Mouse (Mus musculus): ENCODE data around the gene Serhl. TPM values are rescaled to one million over a fixed set of nuclear protein-coding genes. Genes with fewer than 3 reads are reported as not detected.
"Not testable (repeated sequence)": the region's sequence is repeated elsewhere in the genome, so short reads cannot be mapped to it uniquely, and the experiment has no call there.

Gene Serhl
- polyA plus RNA-seq, 1 experiment = 31.5 TPM

GRCm38 (mm10) chr15:83122566-83123145 lies 33.4 kb downstream of the Serhl start, which contains the start of gene Rrp7a:
TSS of gene Rrp7a (minus strand) at chr15:83122801.
- peak within 1 kb of the TSS; percentile 63 for H3K27ac ChIP-seq (ENCODE audit: control insufficient read depth, insufficient read depth, low read depth, low read length, poor library complexity)
- no peaks in the 10 kb centered on the region; the same call in 1 of the 2 replicates for H3K4me1 ChIP-seq (ENCODE audit: control insufficient read depth, insufficient read depth, low read length)
- TF ChIP-seq POLR2A (IDR thresholded peaks at IDR 0.05; ENCODE audit: borderline replicate concordance, control insufficient read depth, low read depth, low read length) (peak; percentile 52; the same call in 1 of the 2 replicates), CTCF (IDR thresholded peaks at IDR 0.05; ENCODE audit: control insufficient read depth, insufficient read depth, low read length) (no peak)
- H3K4me3 ChIP-seq (replicated peaks; ENCODE audit: control insufficient read depth, low read depth, low read length) = peak within 1 kb of the TSS; percentile 82
- 2% methylated on average over 32 of the region's 32 CpGs for WGBS

- WGBS = 79% methylated on average over 5 of the region's 5 CpGs
- no peak overlapping the region for H3K4me3 ChIP-seq (replicated peaks; ENCODE audit: control insufficient read depth, low read depth, low read length)
- TF ChIP-seq POLR2A (IDR thresholded peaks at IDR 0.05; ENCODE audit: borderline replicate concordance, control insufficient read depth, low read depth, low read length) (no peak), CTCF (IDR thresholded peaks at IDR 0.05; ENCODE audit: control insufficient read depth, insufficient read depth, low read length) (no peak)
- H3K4me1 ChIP-seq (ENCODE audit: control insufficient read depth, insufficient read depth, low read length) = no peaks in the 10 kb centered on the region; the same call in 1 of the 2 replicates
- H3K27ac ChIP-seq (ENCODE audit: control insufficient read depth, insufficient read depth, low read depth, low read length, poor library complexity) = no peak overlapping the region; the same call in 1 of the 2 replicates
Measured at GRCm38 (mm10) chr15:83124625-83125024, 35.3 kb downstream of the Serhl start.

GRCm38 (mm10) chr15:83126582-83126981 lies 37.3 kb downstream of the Serhl start:
- TF ChIP-seq POLR2A (IDR thresholded peaks at IDR 0.05; ENCODE audit: borderline replicate concordance, control insufficient read depth, low read depth, low read length) (no peak), CTCF (IDR thresholded peaks at IDR 0.05; ENCODE audit: control insufficient read depth, insufficient read depth, low read length) (no peak)
- Histone ChIP-seq H3K27ac (ENCODE audit: control insufficient read depth, insufficient read depth, low read depth, low read length, poor library complexity) (no peak overlapping the region), H3K4me1 (ENCODE audit: control insufficient read depth, insufficient read depth, low read length) (no peaks in the 10 kb centered on the region), H3K4me3 (replicated peaks; ENCODE audit: control insufficient read depth, low read depth, low read length) (no peak overlapping the region)
- 88% methylated on average over 9 of the region's 9 CpGs for WGBS

- H3K27ac ChIP-seq (ENCODE audit: control insufficient read depth, insufficient read depth, low read depth, low read length, poor library complexity); H3K4me1 ChIP-seq (ENCODE audit: control insufficient read depth, insufficient read depth, low read length); H3K4me3 ChIP-seq (replicated peaks; ENCODE audit: control insufficient read depth, low read depth, low read length): not testable (repeated sequence)
- 93% methylated on average over 3 of the region's 3 CpGs for WGBS
Measured at GRCm38 (mm10) chr15:83127037-83127436, 37.7 kb downstream of the Serhl start.

- 83% methylated on average over 7 of the region's 7 CpGs for WGBS
- TF ChIP-seq CTCF (IDR thresholded peaks at IDR 0.05; ENCODE audit: control insufficient read depth, insufficient read depth, low read length) = no peak
- no peak for TF ChIP-seq POLR2A (IDR thresholded peaks at IDR 0.05; ENCODE audit: borderline replicate concordance, control insufficient read depth, low read depth, low read length)
- H3K4me3 ChIP-seq (replicated peaks; ENCODE audit: control insufficient read depth, low read depth, low read length) = no peak overlapping the region
- H3K27ac ChIP-seq (ENCODE audit: control insufficient read depth, insufficient read depth, low read depth, low read length, poor library complexity) = no peak overlapping the region
- no peaks in the 10 kb centered on the region for H3K4me1 ChIP-seq (ENCODE audit: control insufficient read depth, insufficient read depth, low read length)
Measured at GRCm38 (mm10) chr15:83129530-83130231, 40.4 kb downstream of the Serhl start.

DNA sequence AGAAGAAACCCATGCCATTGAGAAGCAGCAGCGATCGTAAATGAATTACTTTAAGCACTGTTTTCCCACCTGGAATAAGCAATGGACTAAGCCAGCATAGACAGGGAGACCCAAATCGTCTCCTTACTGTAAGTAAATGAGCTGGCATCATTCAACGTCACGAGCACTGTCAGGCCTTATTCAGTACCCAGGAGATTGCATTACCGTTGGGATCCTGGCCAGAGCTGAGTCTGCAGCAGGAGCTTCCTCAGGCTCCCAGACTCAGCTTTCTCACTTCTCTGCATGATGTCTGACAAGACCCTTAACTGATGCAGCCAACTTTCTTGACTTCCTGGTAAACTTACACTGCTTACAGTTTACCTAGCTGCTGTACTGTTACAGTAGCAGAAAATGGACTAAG lies 45.4 kb downstream of the Serhl start:
- Histone ChIP-seq H3K4me1 (ENCODE audit: control insufficient read depth, insufficient read depth, low read length) (no peaks in the 10 kb centered on the region; the same call in 1 of the 2 replicates), H3K4me3 (replicated peaks; ENCODE audit: control insufficient read depth, low read depth, low read length) (no peak overlapping the region), H3K27ac (ENCODE audit: control insufficient read depth, insufficient read depth, low read depth, low read length, poor library complexity) (no peak overlapping the region)
- TF ChIP-seq CTCF (IDR thresholded peaks at IDR 0.05; ENCODE audit: control insufficient read depth, insufficient read depth, low read length) (no peak), POLR2A (IDR thresholded peaks at IDR 0.05; ENCODE audit: borderline replicate concordance, control insufficient read depth, low read depth, low read length) (no peak)
- 92% methylated on average over 6 of the region's 6 CpGs for WGBS

DNA sequence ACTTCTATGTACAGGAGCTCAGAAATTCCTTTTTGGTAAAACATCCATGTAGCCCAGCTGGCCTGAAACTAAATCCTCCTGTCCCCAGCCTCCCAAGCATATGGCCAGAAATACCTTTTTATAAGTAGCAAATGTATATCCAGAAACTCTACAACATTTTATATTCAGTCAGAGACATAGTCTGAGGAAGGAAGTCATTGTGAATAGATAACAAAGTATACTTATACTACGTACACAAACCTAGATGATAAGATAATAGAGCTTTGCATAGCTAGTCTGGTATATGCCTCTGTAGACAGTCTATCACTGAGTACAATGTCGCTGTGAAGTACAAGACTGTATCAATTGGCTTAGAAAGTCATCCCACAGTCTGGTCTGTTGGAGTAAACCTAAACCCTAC lies 46.3 kb downstream of the Serhl start:
- 73% methylated on average over 2 of the region's 2 CpGs for WGBS
- Histone ChIP-seq H3K27ac (ENCODE audit: control insufficient read depth, insufficient read depth, low read depth, low read length, poor library complexity) (no peak overlapping the region), H3K4me3 (replicated peaks; ENCODE audit: control insufficient read depth, low read depth, low read length) (no peak overlapping the region), H3K4me1 (ENCODE audit: control insufficient read depth, insufficient read depth, low read length) (no peaks in the 10 kb centered on the region; the same call in 1 of the 2 replicates)
- TF ChIP-seq POLR2A (IDR thresholded peaks at IDR 0.05; ENCODE audit: borderline replicate concordance, control insufficient read depth, low read depth, low read length) (no peak), CTCF (IDR thresholded peaks at IDR 0.05; ENCODE audit: control insufficient read depth, insufficient read depth, low read length) (no peak)

GRCm38 (mm10) chr15:83142861-83143260 lies 53.6 kb downstream of the Serhl start:
- no peak overlapping the region for H3K27ac ChIP-seq (ENCODE audit: control insufficient read depth, insufficient read depth, low read depth, low read length, poor library complexity)
- H3K4me3 ChIP-seq (replicated peaks; ENCODE audit: control insufficient read depth, low read depth, low read length) = no peak overlapping the region
- WGBS = 86% methylated on average over 5 of the region's 5 CpGs
- no peaks in the 10 kb centered on the region for H3K4me1 ChIP-seq (ENCODE audit: control insufficient read depth, insufficient read depth, low read length)
- no peak for TF ChIP-seq CTCF (IDR thresholded peaks at IDR 0.05; ENCODE audit: control insufficient read depth, insufficient read depth, low read length)
- no peak for TF ChIP-seq POLR2A (IDR thresholded peaks at IDR 0.05; ENCODE audit: borderline replicate concordance, control insufficient read depth, low read depth, low read length)

Measured in bone marrow, adult 2 months (tissue).